Mouse (Mus musculus): ENCODE results near the gene Dguok. TPM values are rescaled to one million over a fixed set of nuclear protein-coding genes. Genes with fewer than 3 reads are reported as not detected.

Gene Dguok
- total and polyA plus RNA-seq, 3 experiments, result 45.1 to 49.5 (median 49.3) TPM

DNA sequence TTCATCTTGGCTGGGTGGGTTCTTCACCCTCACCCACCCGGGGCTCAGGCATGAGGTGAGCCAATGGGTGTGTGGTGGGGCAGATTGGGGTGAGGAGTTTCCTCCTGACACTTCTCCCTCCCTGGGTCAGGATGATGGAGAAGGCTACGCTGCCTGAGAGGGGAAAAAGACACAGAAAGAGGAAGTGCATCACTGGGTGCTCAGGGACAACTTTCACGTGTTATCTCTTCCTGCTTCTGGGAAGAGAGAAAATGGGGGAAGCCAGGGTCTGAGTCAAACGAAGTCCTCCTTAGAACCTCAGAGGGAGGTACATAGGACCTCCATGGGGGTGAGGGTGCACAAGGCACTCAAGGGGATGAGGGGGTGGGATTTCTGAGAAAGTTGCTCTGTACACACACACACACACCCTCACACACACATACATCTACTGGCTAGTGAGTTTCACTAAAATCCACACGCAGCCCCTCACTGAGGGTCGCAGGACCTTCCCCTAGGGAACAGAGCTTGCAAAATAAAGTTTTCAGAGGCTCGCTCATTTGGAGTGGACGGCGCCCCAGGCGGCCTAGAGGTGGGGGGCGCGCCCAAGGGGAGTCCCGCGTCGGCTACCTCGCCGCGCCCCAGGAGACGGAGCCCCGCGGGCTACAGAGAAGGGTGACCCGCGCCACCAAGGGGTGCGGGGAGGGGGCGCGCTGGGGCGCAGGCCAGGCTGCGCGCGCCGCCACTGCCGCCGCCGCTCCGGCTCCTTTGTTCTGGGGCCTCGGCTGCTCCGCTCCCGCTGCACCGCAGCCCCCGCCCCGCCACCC lies 51.2 kb downstream of the Dguok start:
- DNase-seq, result peak; percentile 43

DNA sequence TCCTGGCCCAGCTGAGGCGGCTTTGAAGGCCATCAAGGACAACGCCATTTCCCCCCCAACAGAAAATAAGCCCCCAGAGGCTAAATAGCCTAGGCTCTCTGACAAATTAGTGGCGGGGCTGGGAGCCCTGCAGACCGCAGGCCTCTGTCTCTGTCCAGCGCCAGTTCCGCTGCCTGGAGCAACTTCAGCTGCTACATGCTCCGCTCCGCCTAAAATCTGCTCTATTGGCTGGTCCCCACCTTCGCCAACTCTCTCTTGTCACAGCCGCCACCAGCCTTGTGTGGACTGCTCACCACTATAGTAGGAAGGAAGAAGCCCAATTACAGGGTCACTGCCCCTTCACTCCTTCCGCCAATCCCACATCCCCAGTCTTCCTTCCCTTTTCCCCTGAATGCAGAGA lies 53.1 kb downstream of the Dguok start:
- no peak for DNase-seq

DNA sequence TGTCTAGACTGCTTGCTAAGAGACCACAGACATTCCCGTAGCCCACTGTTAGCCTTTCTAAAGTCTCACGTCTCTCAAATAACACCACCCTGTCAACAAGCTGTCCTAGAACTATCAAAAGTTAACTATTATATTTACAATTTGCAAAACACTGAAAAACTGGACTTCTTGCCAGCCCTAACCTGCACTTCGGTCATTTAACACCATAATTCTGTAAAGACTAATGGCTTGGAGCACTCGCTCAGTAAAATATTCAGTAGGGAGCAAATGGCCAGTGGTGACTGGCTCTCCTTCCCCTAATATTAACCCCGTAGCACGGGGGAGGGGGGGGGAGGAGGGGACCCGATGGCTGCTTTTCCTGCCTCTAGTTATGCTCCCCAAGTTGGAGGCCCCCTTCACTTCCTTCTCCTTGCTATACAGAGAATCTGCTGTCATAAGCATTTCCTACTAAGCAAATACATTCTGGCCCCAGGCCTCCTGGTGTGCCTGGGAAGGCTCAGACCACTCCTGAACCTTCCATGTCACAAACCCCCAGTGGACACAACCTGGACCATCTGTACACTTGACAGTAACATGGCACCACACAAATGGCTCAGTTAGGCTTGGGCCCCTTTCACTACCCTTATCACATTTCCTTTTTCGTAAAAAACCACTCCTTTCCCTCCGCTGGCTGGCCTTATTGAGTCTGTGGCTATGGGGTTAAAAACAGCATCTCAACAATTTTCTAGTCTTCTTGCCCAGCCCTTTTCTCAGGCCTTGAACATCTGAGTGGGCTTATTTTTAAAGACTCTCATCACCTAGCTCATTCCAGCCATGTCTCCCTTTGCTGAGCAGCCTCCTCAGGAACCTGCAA lies 56.1 kb downstream of the Dguok start:
- DNase-seq, result no peak

DNA sequence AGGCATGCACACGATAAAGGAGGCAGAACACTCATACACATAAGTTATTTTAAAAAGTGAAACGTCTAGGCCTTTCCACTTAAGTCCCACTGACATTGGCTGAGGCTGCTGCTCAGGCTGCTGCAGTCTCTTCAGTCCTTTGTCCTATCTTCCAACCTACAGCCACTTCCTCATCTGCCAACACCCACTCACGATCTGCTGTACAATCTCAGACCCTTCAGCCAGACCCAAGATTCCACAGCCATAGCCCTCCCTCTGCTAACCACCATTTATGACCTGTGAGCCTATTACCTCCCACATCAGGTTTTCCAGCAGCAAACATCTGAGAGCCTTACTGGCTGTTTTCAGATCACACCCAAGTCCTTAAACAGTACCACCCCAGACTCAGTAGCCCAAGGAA lies 57.3 kb downstream of the Dguok start:
- DNase-seq, result no peak

DNA sequence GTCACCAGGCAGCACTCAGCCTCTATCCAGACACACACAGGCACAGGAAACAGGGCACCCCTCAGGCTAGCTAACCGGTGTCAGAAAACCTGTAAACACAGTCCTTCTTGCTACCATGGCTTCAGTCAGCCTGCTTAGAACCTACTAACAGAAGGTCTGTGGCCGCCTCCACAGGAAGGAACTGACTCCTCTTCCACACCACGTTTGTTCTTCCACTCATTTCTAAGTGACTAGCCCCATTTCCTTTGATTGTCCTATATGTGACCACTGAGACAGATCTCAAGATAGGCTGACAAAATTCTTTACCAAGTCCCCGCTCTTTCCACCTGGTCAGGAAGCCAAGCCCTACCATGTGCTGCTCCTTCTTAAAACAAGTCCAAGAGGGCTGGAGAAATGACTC lies 57.9 kb downstream of the Dguok start:
- DNase-seq, result no peak

DNA sequence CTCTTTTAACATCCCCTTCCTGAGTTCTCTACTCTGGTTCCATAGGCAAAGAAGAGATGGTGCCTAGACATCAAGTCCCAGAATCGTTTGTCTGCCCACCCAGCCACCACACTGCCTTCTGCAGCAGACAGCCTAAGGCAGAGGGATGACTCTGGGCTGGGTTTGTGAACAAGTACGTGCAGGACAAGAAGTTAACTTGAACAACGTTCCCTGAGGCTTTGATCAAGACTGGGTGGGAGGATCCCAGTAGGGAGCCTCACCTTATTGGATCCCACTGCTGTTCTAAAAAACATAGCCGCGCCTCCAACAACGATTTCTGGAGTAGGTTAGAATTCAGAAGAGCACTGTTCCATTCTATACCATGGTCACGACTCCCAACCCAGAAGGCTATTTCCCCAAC lies 59.7 kb downstream of the Dguok start:
- DNase-seq, result no peak

DNA sequence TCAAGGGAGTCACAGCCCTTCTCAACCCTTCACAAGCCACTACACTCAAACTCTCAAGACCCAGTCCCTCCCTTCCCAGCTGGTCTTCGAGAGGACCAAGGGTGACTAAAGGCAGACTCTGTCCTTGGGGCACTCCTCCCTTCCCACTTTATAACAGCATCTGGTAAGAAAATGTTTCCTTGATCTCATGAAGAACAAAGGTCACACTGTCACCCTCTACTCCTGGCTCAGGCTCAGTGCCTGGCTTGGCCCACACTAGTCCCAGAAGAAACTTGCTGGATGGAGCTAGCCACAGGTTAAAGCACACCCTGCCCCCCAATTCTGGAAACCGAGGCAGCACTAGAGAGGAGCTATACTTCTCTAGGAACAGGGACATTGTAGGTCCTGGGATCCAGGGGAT lies 61.0 kb downstream of the Dguok start:
- DNase-seq, result no peak

DNA sequence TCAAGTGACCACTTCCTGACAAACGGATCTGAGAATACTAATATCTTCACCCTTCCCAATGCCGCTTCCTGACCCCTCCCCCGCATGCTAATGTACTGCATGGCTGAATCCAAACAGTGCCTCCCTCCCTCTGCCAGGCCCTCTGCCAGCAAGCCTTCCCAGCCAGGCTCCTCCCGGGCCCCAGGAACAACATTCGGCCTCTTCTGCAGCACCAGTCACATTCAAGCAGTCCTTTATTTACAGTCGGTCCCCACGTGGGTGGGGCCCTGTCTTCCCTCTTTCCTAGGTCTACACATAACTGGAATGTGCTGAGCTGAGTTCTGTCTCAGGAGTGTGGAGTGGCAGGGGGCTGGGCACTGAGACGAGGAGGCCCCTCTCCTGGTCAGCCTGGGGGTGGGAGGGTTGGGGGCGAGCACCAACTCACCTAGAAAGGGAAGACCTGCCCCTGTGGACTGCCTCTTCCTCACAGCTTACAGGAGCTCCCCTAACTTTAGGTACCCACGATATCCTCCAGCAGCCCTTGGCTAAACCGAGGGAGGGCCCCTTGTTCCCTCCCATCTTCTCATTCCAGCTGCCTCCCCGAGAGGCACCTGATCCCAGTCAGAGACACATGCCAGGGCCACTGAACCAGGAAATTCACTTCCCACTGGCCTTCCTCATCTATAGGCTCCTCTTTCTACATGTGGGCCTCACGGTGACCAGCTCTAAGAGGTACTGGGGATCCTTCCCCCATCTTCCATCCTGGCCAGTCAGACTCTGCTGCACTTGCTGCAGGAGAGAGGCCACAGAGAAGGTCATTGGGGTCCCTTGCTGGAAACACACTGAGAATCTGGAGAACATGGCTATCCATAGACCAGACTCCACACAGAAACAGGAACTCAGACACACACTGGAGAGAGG lies 63.1 kb downstream of the Dguok start:
- DNase-seq, result peak; percentile 88

DNA sequence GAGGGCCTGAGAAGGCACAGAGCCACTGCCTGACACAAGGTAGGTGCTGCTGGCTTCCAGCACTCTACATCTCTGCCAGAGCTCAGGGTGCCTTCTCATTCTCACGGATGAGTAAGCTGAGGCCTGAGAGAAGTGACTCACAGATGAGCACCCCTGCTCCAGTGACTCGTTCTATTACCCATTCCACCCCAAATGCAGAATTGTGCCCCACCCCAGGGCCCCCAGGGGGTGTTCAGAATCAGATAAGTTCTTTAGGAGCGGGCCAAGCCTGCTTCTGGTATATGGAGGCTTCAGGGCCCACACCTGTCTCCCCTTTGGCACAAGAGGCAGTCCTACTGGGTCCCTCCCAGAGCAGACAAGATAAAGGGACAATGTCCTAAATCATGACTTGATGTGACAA lies 64.1 kb downstream of the Dguok start:
- DNase-seq, result peak; percentile 84

DNA sequence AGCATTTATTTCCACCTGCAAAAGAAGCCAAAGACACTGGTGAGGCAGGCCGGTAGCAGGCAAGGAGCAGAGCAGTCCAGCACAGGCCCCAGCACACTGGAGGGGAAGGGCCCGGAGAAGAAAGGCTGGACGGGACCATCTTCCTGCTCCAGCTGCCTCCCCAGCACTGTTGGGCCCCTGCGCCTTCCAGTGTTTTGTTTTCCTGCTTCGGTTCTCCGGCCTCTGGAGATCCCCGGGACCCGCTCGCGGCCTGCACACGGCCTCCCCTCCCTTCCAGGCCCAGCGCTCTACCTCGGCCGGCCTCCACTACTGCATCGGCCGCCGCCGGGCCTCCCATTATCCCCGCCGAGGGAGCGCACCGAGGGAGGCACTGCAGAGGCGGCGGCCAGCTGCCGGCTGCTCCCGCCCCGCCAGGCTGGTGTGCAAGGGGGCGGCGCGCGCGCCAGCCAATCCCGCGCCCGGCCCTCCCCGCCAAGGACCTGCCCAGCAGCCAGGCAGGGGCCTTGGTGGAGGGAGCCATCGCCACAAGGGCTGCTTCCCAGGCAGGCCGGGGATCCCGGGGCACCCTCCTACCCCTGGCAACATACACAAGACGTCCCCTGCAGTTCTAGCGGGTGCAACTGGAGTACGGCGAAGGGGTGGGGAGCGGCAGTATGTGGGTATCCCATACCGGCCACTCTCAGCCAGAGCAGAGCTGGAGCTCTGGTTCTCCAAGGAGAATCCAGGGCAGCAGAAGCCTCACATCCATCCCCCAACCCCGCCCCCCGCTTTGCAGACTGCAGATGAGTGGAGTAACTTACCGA lies 65.3 kb downstream of the Dguok start:
- DNase-seq, result peak; percentile 97

DNA sequence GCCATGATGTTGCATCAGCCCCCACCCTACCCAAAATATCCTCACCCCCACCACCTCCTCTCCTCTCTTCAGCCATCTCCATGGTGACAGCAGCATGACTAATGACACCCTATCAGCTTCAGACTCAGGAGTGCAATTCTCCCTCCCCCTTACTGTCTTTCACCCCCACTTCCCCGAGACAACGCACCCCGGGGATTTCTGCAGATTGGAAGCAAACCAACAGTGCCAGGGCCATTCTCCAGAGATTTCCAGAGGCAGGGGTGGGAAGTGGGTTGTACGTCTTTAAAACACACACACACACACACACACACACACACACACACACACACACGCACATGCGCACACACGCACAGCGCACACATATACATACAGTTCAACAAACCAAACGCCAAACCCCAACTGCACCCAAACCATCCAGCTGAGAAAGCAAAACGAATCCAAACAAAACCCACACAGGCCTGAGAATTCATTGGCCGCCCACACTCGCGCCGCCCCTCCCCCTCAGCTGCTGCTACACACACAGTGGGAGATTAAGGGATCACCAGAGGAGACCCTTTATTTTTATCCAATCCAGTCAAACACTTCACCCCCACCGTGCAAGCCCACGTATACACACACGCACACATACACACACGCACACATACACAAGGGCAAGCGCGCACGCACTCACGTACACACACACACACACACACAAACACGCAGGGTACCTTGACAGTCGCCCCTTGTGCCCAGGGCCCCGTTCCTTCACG lies 66.1 kb downstream of the Dguok start:
- DNase-seq, result peak; percentile 72

DNA sequence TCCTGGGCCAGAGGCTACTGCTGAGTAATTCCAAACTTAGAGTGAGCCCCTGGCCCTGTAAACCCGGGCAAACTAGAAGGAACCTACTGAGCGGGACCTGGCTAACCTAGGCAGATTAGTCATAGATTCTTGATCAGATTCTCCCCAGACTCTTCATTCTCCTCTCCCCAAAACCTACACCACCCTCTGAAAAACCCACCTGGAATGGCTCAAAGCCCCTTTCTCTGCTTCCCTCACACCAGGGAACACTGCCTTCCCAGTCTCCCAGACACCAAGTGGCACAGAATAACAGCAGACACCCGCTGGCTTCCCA lies 66.6 kb downstream of the Dguok start:
- DNase-seq, result no peak

DNA sequence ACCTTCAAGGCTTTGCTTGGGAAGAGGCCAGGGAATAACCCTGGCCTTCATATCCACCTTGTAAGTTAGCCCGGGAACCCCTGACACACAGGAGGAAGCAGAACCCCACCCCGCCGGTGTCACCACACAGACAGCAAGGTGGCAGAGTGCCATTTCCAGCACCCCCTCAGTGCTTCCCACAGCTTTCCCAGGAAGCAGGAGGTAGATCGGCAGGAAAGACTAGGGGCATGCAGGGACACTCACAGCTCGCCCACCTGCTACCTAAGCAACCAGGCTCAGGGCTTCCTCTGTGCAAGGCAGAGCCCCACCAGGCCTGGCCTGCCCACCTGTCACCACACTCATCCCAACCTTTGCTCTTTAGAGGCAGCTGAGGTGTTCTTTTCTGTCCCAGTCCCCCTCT lies 67.0 kb downstream of the Dguok start:
- DNase-seq, result peak; percentile 50

DNA sequence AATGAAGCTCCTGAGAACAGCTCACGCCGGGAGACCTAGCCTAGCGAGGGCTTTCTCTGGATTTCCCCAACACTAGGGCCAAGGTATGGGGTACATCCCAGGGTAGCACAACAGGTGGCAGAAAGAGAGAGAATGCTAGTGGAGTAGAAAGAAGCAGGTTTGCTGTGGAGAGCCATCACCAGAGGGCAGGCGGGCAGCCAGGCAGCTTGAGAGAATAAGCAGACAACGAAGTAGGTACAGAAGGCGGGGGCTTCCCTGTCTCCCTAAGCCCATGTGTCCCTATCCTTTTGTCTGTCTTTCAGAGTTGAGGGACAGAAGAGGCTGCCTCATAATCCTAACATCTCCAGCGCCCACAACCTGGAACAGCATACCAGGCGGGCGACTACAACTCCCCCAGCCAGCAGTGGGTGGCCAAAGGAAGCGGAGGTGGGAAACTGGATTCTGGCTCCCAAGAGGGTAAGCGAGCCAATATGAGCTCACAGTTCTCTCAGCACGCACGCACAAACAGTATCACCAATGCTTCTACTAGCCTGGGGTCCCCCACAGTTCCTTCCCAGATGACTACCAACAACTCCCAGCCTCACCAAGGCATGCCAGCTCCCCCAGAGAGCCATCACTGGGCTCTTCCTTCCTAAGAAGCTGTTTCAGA lies 67.5 kb downstream of the Dguok start:
- no peak for DNase-seq

DNA sequence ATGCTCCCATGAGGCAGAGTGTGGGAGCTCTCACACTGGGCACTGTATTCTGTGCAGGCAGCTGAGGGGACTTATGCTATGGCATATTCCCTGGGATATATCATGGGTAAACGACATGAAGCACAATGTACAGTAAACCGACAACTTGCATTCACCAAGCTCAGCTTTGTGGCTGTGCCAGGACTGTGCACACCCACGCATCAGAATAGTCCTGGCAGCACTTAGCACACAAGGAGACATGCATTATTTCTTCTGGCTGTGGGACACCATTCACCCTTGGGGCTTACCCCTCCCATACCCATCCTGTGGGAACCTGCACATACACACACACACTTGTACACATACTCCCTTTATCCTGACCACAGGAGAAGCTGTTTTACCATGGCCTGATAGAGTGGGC lies 68.2 kb downstream of the Dguok start:
- no peak for DNase-seq

DNA sequence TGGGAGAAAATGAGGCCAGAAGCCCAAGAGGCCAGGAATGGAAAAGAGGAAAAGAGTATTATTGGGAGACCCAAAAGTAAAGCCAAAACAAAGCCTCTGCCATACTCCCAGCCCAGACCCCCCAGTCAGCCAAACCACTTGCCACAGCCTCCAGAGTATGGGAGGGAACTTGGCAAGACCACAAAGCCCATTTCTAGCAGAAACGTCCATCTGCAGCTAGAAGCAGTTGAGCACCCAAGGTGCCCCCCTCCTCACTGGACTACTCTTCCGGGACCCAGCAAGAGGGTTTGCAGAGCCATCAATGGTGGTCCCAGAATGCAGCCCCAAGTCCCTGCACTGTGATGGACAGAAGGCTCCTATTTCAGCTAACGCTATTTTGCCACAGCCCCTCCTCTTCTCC lies 69.0 kb downstream of the Dguok start:
- no peak for DNase-seq

DNA sequence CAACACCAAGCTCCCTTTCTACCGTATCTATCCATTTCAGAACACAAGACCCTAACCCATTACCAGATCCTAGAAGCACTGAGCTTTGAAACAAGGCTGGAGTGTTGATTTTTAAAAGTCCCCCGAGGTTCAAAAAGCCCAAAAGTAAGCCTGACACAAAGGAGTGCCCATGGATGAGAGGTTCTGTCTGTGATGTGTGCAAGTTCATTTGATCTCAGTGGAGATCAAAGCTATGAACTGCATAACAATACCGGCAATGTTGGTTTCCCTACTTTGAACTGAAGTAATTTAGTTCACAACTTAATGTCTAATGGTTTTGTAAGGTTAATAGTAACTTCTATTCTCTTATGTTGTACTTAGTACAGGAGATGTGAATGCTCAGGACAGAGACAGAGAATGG lies 69.5 kb downstream of the Dguok start:
- no peak for DNase-seq

DNA sequence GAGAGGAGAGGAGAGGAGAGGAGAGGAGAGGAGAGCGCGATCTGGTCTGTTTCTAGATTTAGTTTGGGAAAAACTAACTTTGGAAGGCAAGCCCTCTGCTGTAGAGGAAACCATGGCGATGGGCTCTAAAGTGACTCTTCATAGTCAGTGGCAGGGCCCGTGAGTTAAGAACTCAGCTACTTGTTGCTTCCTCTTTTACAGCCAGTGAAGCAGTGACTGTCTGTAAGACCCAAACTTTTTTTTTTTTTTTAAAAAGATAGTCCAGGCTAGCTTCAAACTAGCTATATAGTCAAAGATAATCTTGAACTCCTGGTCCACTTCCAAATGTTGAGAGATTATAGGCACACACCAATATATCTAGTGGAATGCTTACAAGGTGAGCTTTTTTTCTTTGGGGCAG lies 70.2 kb downstream of the Dguok start:
- no peak for DNase-seq

DNA sequence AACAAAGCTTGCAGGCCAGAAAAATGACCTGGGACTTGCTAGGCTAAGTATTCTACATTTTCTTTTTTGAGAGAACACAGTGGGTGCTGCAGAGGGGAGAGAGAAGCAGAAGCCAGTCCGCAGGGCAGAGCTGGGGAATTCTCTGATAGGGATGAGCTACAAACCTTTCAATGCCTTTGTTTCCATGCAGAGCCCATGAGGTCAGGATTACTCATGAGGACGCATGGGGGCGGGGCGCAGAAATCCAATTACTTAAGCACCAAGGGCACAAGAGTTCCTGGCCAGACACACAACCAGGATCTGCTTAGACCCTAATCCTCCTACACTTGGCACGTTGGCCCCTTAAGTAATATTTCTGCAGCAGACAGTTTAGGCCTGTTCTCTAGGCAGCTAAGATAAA lies 71.6 kb downstream of the Dguok start:
- peak; percentile 91 for DNase-seq

DNA sequence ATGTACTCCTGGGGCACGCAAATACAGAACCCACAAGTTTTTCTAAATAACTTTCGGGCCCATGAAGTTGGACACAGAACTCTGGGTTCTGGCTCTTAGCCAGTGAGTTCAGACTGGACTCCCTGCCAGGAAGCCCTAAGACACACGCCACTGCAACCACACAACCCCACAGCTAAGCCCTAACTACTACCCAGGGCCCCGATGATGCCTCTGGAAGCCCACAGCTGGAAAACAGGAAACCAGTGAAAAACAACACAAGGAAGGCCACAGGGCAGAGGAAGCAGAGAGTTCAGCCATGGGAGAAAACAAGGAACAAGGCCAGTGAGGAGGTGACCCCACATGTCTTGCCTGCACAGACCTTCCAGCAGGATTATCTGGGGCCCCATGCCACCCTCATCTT lies 73.2 kb downstream of the Dguok start:
- peak; percentile 12 for DNase-seq
